Mouse (Mus musculus): ENCODE measurements around the gene Tbx6.

The Tbx6 gene

DNA sequence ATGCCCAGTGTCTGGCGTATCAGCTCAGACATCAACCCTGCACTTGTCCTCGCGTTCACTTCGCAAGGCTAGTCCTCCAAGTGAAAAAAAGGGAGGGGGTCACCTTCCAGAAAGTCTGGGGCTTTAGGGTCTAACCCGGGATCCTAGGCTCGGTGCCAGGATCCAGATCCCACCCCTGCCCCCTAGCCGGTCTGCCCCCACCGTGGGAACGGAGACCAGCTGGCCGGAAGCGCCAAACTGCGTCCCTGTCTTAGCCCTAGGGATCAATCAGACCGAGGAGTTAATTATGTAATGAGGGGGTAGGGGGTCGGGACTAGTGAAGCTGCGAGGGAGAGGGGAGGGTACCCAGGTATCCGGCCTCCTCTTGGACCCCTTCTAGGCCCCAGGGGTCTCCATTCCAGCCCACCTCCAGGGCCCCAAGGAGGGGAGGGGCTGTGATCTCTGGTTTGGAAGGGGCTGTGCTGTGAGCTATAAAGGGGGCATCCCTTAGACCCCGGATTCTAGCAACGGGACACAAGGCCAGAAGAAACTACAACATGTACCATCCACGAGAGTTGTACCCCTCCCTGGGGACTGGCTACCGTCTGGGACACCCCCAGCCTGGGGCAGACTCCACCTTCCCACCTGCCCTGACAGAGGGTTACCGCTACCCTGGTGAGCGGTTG, at the start of gene Tbx6:
Gene Tbx6, plus strand, starts transcription at position 513 of the 665 bp plus-strand sequence.
- no peak for DNase-seq (ENCODE audit: low spot score in 2 of 2)

DNA sequence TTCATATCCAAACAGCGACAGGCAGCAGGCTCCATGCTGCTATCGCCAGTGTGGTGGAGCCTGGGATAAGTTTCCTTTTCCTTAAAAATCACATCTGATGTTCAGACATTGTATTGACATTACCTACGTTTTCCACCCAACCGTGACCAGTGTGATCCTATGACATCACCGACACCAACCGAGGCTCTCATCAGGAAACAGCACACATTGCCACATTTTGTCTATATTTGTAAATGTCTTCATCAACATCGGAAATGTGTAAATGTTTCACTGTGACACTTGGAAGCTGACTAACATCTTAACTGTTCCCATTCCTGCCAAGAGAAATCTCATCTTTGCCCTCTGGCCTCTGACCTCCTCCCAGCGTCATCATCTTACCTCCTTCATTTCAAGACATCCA, 45.2 kb upstream of the Tbx6 start:
- no peak for DNase-seq (ENCODE audit: low spot score in 2 of 2)

DNA sequence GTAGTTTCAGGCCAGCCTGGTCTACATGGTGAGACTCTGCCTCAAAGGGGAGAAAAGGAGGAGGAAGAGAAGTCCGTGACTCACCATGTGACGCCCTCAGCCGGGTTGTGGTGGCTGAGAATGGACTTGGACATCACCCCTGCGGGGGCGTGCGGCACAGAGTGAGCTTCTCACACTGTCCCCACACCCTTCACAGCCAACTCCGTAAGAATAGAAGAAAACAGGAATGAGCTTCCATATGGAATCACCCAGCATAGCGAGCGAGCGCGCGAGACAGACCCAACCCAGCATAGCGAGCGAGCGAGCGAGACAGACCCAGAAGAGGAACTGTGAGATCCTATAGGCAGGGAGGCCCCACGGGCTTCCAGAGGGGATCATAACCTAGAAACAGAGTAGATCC, 41.7 kb upstream of the Tbx6 start:
- no peak for DNase-seq (ENCODE audit: low spot score in 2 of 2)

DNA sequence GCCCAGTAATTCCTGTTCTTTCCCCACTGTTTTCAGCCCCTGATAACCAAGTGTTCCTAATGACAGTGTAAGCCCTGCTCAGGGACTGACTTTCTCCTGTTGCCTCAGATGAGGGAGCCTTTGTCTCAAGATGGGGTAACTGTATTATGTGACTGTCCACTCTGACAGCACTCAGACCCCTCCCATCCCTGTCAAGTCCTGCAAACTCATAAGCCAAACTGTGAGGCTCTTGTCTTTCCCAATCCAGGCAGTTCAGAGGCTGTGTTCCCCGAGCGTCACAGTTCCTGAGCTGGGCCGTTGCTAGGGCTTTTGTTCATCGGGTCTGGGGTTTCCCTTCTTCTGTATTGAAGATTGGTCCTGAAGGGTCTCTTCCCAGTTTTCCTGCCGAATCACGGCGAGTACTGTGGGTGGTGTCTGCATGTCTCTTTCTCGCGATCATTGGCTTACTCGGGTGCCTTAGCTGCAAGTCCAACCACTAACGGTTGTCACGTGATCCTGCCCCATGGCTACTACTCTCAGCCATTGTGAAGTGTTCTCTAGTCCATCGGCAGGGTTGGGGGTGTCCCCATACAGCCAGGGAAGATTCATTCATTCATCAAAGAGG, 41.0 kb upstream of the Tbx6 start:
- DNase-seq (ENCODE audit: low spot score in 2 of 2) = no peak

DNA sequence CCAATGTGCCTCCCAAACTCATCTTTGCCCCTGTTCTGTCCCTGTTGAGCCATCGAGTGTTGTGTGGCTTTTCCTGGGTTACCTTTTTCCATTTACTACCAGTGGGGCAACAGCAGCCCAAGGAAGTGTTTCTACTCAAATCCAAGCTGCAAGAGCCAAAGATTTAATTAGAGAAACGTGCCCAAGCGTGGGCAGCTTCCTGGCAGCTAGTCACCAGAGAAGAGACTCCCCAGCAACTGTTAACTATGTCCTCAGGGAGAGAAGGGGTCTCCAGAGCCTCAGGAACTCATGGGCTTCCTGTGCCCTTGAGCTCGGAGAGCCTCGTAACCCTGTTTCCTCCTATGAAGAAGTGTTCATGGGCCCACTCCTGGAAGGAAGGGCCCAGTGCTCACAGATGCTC, 40.3 kb upstream of the Tbx6 start:
- no peak for DNase-seq (ENCODE audit: low spot score in 2 of 2)

DNA sequence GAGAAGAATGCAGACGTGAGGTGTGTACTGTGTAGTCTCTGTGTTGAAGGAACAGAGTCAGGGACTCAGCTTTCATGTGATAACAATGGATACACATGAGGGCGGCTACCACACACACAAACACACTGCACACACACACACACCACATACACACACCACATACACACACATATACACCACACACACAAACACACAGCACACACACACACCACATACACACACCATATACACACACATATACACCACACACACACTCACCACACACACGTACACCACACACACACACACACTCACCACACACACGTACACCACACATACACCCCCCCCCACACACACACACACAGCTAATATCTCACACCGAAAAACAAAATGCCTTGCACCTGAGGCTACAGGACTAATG, 39.8 kb upstream of the Tbx6 start:
- DNase-seq (ENCODE audit: low spot score in 2 of 2) = no peak

DNA sequence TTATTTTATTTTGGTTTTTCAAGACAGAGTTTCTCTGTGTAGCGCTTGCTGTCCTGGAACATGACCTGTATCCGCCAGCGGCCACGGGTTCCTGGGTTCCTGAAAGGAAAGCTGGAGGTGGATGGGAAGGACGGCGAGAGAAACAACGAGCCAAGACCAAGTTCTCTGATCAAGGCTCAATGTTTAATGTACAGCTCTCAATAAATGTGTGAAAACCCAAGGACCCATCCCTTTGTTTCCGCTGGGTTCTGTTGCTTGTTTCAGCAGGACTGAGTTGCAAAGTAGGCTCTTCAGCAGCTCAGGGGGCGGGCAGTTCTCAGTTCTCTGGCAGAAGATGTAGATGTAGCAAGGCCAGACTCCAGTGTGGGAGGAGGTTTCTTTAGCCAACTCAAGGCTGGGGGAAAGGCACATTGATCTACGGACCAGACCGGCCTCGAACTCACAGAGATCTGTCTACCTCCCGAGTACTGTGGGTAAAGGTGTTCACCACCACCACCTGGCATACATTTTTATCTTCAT, 39.3 kb upstream of the Tbx6 start:
- DNase-seq (ENCODE audit: low spot score in 2 of 2) = no peak

DNA sequence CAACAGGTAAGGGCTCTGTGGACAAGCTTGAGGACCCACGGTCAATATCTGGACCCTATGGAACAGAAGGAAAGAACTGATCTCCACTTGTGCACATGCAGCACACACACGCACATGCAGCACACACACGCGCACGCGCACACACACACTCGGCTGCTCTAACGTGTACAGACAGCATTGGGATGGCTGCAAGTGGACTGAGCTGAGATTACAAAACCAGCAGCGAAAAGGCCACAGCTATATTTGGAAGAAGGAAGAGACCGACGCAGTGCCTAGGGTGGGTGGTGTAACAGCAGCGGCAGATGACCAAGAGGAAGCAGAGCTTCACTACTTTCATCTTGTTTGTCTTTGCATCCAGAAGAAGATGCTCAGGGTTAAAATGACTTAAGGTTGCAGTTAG, 35.2 kb upstream of the Tbx6 start:
- DNase-seq (ENCODE audit: low spot score in 2 of 2) = no peak

DNA sequence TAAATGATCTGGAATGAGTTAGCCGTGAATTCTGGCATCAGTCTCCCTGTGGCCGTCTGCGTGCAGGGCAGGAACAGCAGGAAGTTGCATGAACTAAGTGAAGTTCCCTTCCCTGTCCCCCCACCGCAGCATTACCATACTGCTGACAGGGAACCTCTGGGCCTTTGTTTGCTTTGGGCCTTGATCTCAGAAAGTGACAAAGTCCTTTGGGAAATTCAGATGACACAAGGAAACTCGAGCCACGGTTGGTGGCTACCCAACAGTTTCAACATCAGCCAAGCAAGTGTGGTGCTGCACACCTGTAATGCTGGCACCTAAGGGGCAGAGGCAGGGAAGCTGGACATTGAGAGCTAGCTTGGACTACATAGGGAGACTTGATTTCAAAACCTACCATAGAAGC, 34.5 kb upstream of the Tbx6 start:
- DNase-seq (ENCODE audit: low spot score in 2 of 2) = no peak

DNA sequence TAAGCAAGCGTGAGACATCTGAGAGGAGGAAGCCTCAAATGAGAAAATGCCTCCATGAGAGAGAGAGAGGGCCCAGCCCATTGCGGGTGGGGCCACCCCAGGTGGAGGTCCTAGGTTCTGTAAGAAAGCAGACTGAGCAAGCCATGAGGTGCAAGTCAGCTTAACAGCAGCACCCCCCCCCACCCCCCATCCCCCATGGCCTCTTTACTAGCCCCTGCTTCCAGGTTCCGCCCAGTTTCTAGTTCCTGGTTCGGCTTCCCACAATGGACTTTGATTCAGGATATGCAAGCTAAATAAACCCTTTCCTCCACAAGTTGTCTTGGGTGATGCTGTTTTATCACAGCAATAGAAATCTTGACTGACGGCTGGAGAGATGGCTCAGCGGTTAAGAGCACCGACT, 32.5 kb upstream of the Tbx6 start:
- no peak for DNase-seq (ENCODE audit: low spot score in 2 of 2)

DNA sequence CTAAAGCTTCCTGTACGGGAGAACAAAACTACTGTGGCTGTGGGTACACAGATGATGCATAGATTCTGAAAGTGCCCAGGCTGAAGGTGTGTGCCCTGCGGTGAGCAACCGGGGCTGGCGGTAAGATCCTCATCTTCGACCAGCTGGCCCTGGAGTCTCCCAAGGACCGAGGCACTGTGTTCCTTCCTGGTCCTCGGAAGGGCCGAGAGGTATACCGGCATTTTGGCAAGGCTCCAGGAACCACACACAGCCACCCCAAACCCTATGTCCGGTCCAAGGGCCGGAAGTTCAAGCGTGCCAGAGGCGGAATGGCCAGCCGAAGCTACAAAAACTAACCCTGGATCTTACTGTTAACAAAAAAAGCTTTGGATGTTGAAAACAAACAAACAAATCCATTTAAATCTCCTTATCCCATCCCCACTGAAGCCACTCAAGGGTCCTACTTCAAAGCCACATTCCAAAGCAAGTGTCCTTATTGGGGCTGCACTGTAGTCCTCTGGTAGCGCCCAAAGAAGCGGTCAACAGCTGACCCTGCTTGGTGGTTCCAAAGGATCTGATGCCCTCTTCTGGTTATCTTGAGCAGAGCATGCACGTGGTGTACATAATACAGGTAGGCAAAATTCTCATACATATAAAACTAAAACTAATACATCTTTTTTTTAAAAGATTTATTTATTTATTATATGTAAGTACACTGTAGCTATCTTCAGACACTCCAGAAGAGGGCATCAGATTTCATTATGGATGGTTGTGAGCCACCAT, 31.5 kb upstream of the Tbx6 start:
- DNase-seq (ENCODE audit: low spot score in 2 of 2) = no peak

DNA sequence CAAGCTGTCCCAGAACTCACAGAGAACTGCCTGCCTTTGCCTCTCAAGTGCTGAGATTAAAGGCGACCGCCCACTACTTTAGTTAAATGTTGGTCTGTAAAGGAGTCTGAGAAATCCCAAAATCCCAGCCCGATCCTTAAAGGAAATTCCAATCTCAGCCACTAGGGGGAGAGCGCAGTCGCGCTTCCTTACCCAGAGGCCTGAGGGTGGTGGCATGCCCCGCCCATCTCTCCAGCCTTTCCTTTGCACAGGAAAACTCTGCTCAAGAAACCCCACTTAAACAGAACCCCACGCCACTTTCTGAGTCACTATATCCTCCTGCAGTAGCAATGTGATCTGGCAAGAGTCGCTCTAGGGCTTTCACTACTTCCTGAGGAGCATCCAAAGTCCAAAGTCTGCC, 26.4 kb upstream of the Tbx6 start:
- DNase-seq (ENCODE audit: low spot score in 2 of 2) = peak; percentile 66 to 78

DNA sequence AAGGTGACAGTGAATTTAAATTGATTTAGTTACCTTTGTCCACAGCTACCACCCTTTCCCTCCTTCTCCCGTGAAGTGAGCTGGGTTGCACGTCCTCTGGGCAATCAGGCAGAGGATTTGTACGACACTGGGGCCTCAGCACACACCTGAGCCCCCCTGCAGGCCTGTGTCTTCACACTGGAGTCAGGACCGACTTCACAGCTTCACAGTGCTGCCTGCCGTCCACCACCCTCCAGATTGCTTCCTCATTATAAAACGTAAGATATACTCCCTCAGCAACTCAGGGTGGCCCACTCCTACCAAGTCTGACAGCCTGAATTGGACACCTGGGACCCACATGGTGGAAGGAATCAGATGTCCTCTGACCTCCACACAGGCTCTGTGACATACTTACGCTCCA, 22.7 kb upstream of the Tbx6 start:
- DNase-seq (ENCODE audit: low spot score in 2 of 2) = no peak

DNA sequence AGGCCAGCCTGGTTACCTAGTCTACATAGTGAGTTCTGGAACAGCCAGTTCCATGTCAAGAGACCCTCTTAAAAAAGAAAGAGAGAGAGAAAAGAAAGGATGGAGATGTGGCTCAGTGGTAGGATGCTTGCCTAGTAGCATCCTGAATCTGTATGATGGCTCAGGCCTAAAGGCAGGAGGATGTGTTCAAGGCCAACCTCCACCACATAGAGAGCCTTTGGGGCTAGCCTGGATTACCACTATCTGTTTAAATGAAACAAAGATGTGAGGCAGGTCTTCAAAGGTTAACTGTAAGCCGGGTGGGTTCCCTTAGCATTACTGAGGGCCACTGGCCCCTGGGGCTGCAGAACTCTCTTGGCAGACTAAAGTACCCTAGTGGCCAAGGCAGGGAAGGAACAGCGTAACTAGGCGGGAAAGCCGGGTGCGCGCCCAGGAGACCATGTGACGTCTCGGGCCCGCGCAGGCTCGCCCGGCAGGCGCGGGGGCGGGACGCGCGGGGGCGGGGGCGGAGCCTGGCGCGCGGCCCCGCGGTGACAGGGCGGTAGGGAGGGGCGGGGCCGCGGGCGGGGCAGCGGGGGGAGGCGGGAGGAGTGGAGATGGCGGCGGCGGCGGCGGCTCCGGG, 22.1 kb upstream of the Tbx6 start, which contains the start of gene Mapk3:
Gene Mapk3, plus strand, starts transcription at position 552 of the 622 bp plus-strand sequence.
- DNase-seq (ENCODE audit: low spot score in 2 of 2) = peak; percentile 84 to 92

DNA sequence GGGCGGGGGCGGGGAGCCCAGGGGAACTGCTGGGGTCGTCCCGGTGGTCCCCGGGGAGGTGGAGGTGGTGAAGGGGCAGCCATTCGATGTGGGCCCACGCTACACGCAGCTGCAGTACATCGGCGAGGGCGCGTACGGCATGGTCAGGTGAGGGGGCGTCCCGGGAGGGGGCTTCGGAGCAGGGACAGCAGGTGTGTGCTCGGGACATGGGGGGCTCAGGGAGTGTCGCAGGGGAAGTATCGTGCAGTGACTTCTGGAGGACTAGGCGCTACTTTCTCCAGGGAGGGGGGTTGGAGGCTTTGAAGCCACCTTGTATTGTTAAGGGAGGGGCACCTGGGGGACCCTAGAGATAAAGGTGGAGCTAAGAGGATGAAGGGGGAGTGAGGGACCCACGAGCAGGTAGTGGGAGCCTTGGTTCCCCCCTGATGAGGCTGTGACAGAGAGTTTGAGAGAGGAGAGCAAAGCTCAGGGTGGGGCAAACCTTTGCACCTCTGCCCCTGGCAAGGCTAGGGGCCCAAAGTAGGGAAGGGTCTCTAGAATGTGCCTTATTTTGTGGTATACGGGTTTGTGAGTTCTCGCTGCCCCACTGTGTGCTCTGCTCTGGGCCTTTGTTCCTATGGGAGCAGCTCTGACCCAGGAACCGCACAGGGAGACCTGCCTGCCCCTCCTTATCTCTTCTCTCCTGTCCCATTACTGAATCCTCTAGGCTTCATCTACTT, 21.5 kb upstream of the Tbx6 start:
- DNase-seq (ENCODE audit: low spot score in 2 of 2) = peak in 1 of 2 experiments; percentile 63

DNA sequence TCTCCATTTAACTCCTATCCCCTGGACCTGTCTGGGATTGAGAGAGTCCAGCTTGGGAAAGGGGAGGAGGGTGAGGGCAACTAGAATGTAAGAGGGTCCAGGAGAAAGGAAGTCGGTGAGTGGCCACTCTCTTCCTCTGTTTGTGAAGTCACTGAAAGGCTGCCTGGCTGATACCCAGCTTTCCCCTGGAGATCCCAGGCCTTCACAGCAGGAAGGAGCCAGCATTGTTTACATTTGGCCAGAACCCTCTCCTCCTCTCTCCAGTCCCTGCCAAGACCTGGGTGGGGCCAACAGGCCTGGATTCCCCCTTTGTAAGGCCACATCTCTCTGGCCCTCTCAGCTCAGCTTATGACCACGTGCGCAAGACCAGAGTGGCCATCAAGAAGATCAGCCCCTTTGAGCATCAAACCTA, 20.9 kb upstream of the Tbx6 start:
- peak in 1 of 2 experiments; percentile 44 for DNase-seq (ENCODE audit: low spot score in 2 of 2)

DNA sequence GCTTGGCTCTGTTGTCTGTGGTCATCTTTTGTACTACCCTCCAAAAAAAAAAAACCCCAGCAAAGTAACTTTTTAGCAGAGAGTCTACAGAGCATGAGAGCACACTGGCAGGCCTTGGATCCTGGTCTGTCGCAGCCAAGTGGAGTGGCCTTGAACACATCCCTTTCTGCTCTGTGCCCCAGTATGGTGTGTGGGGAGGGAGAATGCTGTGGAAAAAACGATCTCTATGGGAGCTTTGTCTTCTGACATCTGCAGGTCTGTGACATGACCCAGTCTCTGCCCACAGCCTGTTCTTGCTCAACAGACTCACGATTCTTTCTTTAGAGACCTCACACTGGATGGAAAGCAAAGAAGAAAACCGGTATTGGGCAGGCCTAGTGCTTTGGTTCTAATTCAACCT, 20.3 kb upstream of the Tbx6 start:
- no peak for DNase-seq (ENCODE audit: low spot score in 2 of 2)

DNA sequence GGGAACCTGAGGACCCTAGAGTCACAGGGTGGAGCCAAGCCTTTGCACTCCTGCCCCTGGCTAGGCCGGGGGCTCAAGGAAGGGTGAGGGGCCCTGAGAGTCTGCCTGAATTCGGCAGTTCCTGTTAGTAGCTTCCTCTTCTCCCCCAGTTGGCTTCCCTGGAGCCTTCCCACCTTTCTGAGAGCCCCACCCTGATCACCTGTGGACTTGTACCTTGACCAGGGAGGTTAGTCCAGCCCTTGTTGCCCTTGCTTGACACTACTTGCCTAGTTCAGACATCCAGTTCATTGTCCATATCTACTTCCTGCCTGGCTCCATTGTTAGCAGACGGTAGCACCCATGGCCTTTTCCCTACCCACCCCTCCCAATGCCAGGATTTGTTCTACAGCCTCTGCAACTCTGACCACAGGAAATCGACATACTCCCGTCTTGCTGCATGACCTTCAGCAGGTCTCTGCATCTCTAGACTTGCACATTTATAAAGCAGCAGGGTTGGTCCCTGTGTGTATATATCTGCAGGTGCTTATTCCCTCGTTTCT, 19.7 kb upstream of the Tbx6 start:
- DNase-seq (ENCODE audit: low spot score in 2 of 2) = no peak

DNA sequence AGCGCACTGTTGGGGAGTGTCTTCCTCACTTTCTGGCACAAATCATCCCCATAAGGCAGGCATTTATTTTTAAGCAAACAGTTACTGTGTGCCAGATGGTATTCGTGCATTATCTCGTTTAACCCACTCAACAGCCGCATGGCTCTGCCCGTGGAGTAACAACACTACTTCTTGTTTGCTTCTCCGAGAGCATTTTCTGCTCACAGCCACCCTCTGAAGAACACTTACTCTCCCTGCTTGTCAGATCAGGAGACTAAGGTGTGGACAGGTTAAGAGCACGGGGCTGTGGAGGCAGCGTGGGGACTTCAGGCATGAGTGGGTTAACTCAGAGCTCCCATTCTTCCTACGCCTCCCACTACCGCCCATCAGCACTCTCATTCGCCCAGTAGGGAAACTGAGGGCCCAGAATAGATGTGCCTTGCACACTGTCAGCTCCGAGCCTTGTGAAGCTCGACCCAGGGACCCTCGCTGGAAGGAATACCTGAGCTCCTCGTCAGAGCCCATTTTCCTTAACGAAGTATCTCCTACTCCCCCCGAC, 18.7 kb upstream of the Tbx6 start:
- DNase-seq (ENCODE audit: low spot score in 2 of 2) = no peak

DNA sequence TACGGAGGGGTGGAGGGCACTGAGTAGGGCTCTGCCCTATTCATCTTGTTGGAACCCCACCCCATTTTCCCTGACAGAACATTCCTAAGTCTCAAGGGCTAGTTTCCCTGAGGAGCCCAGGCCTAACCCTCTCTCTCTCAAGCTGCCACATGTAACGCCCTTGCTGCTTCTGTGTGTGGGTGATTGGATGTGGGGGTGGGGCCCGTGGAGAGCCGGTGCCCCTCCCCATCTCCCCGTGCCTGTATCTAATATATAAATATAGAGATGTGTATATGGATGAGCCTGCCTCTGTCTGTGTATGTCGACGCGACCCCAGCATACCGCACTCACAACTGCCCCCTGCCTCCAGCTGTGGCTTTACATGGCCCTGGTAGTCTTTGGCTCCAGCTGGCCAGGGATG, 15.7 kb upstream of the Tbx6 start:
- DNase-seq (ENCODE audit: low spot score in 2 of 2) = peak in 1 of 2 experiments; percentile 70

DNA sequence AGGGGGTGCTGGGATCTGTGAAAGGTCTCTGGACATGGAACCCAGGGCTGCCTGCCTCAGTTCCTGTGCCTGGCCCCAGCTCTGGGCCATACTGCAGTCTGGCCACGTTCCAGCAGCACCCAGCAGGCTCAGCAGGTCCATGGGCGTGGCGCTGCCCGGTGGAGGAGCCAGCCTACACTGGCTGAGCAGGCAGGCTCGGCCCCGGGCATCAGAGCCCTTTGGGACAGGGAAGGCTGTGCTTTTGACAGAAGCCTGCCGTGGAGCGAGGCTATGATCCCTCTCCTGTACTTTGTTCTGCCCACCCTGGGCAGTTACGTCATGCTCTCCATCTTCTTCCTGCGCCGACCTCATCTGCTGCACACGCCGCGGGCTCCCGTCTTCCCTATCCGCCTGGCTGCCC, 15.1 kb upstream of the Tbx6 start, which contains the start of gene Gdpd3:
Gene Gdpd3, plus strand, starts transcription at position 134 of the 400 bp plus-strand sequence.
- DNase-seq (ENCODE audit: low spot score in 2 of 2) = peak; percentile 43 to 84
